Mouse (Mus musculus): Measurements from ENCODE around the gene Gm10644. TPM values are rescaled to one million over a fixed set of nuclear protein-coding genes. Genes with fewer than 3 reads are reported as not detected.

The Gm10644 gene
- 1.1 and 1.5 TPM in 2 replicates for polyA plus RNA-seq (2016; fragmentation: Nextera tagmentation; extraction: Ambion mirVana)

- peak within 1 kb of the TSS; percentile 84 for H3K4me3 ChIP-seq
- peaks cover 24% of the 10 kb centered on the region for H3K4me1 ChIP-seq (replicated peaks)
- H3K27me3 ChIP-seq (ENCODE audit: insufficient read depth, poor library complexity, severe bottlenecking) = no peaks in the 10 kb centered on the region
- peak; percentile 100 for DNase-seq (ENCODE audit: low spot score)
- H3K9me3 ChIP-seq = no peaks in the 10 kb centered on the region
- WGBS = under 1% methylated on average over 75 of the region's 75 CpGs
- peak within 1 kb of the TSS; percentile 86 for H3K27ac ChIP-seq
- peaks cover 13% of the 10 kb centered on the region; the same call in 1 of the 2 replicates for H3K36me3 ChIP-seq
Observed at GRCm38 (mm10) chr8:83955106-83955957, at the start of gene Gm10644, which contains the start of gene Asf1b. Gene Gm10644 (minus strand): TSS chr8:83955205. Gene Asf1b (plus strand): TSS chr8:83955507.

DNA sequence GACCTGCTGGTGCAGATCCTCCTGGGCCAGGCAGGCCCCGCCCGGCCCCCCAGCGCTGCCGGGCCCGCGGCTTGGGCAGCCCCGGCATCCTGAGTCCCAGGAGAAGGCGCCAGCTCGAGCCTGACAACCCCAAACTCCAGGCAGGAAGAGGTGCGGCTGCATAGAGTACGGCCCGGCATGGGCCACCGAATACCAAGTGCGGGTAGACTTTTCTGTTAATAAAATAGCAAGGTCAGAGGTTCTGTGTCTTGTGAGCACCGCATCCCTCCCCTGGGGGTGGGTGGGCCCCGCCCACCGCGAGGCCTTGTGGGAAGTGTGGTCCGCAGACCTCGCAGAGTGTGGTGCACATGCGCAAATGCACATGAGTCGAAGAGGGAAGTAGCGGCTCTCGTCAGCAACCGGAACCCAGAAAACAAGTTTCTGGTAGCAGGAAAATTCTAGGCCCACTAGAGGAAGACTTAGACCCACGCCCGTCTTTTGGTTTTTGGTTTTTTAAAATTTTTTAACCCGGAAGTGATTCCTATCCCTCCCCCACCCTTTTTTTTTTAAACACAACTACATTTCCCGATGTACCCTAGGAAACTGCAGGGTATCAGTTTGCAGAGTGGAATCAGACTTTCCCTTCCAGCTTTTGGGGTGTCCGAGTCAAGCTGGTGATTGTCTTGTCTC is 49.7 kb upstream of the Gm10644 start:
- 1% methylated on average over 30 of the region's 30 CpGs for WGBS
- Histone ChIP-seq H3K27ac (peak overlapping the region; percentile 87), H3K9me3 (no peaks in the 10 kb centered on the region), H3K27me3 (ENCODE audit: insufficient read depth, poor library complexity, severe bottlenecking) (peaks cover 45% of the 10 kb centered on the region), H3K4me3 (peak overlapping the region; percentile 64), H3K36me3 (peaks cover 33% of the 10 kb centered on the region), H3K4me1 (replicated peaks) (peaks cover 36% of the 10 kb centered on the region)
- DNase-seq (ENCODE audit: low spot score) = peak; percentile 92

GRCm38 (mm10) chr8:84003612-84004246 is 48.7 kb upstream of the Gm10644 start:
- H3K4me1 ChIP-seq (replicated peaks) = peaks cover 44% of the 10 kb centered on the region
- 76% methylated on average over 6 of the region's 6 CpGs for WGBS
- no peak for DNase-seq (ENCODE audit: low spot score)
- no peaks in the 10 kb centered on the region for H3K9me3 ChIP-seq
- H3K27me3 ChIP-seq (ENCODE audit: insufficient read depth, poor library complexity, severe bottlenecking) = peaks cover 51% of the 10 kb centered on the region
- H3K27ac ChIP-seq = no peak overlapping the region
- peak overlapping the region; percentile 64 for H3K4me3 ChIP-seq
- peaks cover 42% of the 10 kb centered on the region for H3K36me3 ChIP-seq

DNA sequence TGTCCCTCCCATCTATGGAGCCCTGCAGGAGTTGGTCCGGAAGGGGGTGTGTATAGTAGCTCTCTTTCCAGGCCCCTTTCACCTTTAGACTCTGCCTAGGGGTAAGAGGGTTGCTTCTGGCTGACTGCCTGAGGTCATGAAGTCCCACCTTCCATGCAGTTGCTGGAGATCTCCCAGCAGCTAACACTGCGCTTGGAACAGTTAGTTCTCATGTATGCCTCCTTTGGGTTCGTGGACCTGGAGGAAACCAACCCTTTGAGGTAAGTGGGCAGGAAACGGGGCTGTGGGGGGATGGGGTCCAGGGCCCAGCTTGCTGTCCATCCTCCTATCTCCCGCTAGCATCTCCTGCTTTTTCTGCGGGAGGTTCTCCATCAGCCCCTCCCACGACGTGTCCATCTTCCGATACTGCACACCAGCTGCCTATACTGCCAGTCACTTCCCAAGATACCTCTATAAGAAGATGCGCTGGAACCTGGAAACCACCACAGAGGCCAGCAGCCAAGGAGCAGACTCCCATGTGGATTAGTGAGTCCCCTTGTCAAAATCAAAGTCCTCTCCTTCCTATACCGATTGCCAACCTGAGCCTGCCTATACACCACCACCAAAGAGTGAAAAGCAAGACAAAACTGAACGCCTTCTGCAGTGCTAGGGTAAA is 48.1 kb upstream of the Gm10644 start:
- Histone ChIP-seq H3K9me3 (no peaks in the 10 kb centered on the region), H3K4me3 (no peak overlapping the region; the same call in 1 of the 2 replicates), H3K4me1 (replicated peaks) (peaks cover 46% of the 10 kb centered on the region), H3K27me3 (ENCODE audit: insufficient read depth, poor library complexity, severe bottlenecking) (peaks cover 51% of the 10 kb centered on the region), H3K27ac (no peak overlapping the region), H3K36me3 (peaks cover 42% of the 10 kb centered on the region)
- WGBS = 60% methylated on average over 12 of the region's 12 CpGs
- no peak for DNase-seq (ENCODE audit: low spot score)

DNA sequence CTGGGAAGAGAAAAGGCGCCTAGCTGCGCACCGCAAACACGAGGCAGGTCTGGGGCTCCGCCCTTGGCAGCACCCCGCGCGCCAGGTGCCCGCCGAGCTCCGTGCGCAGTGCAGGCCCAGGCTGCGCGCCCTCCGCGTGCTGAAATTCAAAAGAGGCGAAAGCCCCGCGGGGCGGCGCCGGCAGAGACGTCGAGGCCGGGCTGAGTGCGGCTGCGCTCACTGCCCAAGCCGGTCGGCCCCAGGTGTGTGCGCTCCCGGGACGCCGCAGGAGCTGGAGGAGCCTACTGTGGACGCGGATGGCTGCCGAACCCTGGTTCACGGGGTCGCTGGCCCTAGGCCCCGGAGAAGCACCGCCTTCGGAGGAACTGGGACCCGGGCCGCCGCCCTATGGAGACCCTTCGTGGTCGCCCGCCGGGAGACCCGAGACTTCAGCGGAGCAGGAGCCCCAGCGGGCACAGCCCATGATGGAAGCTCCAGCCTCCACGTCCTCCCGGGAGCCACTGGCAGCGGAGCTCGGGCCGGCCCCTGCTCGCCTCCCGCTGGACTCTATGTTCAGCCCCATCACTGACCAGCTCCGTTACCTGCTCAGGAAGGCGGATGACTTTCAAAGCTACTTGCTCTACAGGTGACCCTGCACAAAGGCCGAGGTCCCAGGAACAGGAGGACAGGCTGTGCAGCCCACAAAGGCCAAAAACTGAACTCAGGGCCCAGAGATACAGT is 46.4 kb upstream of the Gm10644 start, which contains the start of gene 1700067K01Rik:
Gene 1700067K01Rik, plus strand, starts transcription at position 222 of the 720 bp plus-strand sequence.
- peaks cover 51% of the 10 kb centered on the region for H3K27me3 ChIP-seq (ENCODE audit: insufficient read depth, poor library complexity, severe bottlenecking)
- peaks cover 49% of the 10 kb centered on the region for H3K4me1 ChIP-seq (replicated peaks)
- peak within 1 kb of the TSS; percentile 39 for H3K4me3 ChIP-seq
- 16% methylated on average over 61 of the region's 61 CpGs for WGBS
- no peaks in the 10 kb centered on the region for H3K9me3 ChIP-seq
- DNase-seq (ENCODE audit: low spot score) = no peak
- peaks cover 42% of the 10 kb centered on the region for H3K36me3 ChIP-seq
- 0 out of 2 replicates have a peak within 1 kb of the TSS, but pooled peaks have one; percentile 9 for H3K27ac ChIP-seq

DNA sequence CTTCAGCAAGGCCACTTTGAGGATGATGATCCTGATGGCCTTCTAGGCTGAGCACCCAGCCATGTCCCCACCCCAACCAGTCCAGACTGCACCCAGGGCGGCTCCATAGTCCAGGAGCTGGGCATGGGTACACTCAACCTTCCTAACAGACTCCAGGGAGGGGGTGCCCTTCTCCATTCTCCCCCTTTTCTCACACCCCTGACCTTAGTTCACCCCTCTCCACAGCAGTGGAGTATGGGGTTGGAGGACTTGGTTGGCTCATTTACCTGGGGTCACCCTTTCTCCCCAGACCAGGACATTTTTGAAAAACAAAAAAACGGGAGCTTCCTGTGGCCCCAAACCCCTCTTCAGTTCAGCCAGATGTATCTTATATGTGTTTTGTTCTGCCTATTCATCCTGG is 44.8 kb upstream of the Gm10644 start:
- H3K4me1 ChIP-seq (replicated peaks) = peaks cover 55% of the 10 kb centered on the region
- H3K36me3 ChIP-seq = peaks cover 49% of the 10 kb centered on the region
- H3K27me3 ChIP-seq (ENCODE audit: insufficient read depth, poor library complexity, severe bottlenecking) = peaks cover 58% of the 10 kb centered on the region
- 89% methylated on average over 2 of the region's 2 CpGs for WGBS
- no peak overlapping the region for H3K27ac ChIP-seq
- no peak for DNase-seq (ENCODE audit: low spot score)
- H3K4me3 ChIP-seq = peak overlapping the region; percentile 86
- H3K9me3 ChIP-seq = no peaks in the 10 kb centered on the region

DNA sequence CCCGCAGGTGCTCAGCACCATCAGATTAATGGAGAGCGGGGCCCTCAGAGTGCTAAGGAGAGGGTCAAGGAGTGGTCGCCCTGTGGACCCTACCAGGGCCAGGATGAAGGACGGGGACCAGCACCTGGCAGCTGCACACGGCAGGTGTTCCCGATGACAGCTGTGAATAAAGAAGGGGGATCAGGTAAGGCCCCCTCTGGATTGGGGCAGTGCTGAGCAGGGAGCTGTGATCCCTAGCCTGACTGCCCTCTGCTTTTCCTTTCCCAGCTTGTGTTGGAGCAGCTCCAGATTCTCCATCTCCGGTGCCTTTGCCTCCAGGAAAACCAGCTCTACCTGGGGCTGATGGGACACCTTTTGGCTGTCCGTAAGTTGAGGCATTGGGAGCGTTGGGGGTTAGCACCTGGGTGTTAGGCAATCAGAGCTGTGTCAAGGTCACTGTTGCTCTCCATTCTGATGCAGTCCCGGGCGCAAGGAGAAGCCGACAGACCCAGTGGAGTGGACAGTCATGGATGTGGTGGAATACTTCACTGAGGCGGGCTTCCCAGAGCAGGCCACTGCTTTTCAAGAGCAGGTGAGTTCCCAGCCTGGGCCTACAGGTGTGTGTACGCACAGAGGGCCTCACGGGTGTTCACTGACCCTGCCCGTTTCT is 44.2 kb upstream of the Gm10644 start:
- Histone ChIP-seq H3K27ac (0 out of 2 replicates have a peak overlapping the region, but pooled peaks have one; percentile 87), H3K36me3 (peaks cover 56% of the 10 kb centered on the region), H3K27me3 (ENCODE audit: insufficient read depth, poor library complexity, severe bottlenecking) (peaks cover 63% of the 10 kb centered on the region), H3K9me3 (no peaks in the 10 kb centered on the region), H3K4me3 (peak overlapping the region; percentile 86), H3K4me1 (replicated peaks) (peaks cover 50% of the 10 kb centered on the region)
- 70% methylated on average over 16 of the region's 16 CpGs for WGBS
- DNase-seq (ENCODE audit: low spot score) = no peak

- peak; percentile 72 for DNase-seq (ENCODE audit: low spot score)
- Histone ChIP-seq H3K9me3 (no peaks in the 10 kb centered on the region), H3K27me3 (ENCODE audit: insufficient read depth, poor library complexity, severe bottlenecking) (peaks cover 58% of the 10 kb centered on the region), H3K4me1 (replicated peaks) (peaks cover 47% of the 10 kb centered on the region), H3K27ac (peak overlapping the region; percentile 87), H3K36me3 (peaks cover 63% of the 10 kb centered on the region), H3K4me3 (peak overlapping the region; percentile 86)
- 4% methylated on average over 80 of the region's 92 CpGs for WGBS
Observed at GRCm38 (mm10) chr8:83998231-83999056, 43.4 kb upstream of the Gm10644 start.

GRCm38 (mm10) chr8:83997511-83998141 is 42.6 kb upstream of the Gm10644 start, which contains the start of gene Samd1:
Gene Samd1 (plus strand): TSS chr8:83997672.
- peaks cover 66% of the 10 kb centered on the region for H3K36me3 ChIP-seq

More at GRCm38 (mm10) chr8:83997511-83998141, 42.6 kb upstream of the Gm10644 start, which contains the start of gene Samd1:
- H3K27me3 ChIP-seq (ENCODE audit: insufficient read depth, poor library complexity, severe bottlenecking) = peaks cover 50% of the 10 kb centered on the region
- peak within 1 kb of the TSS; percentile 86 for H3K4me3 ChIP-seq
- 6% methylated on average over 111 of the region's 112 CpGs for WGBS
- no peaks in the 10 kb centered on the region for H3K9me3 ChIP-seq
- H3K4me1 ChIP-seq (replicated peaks) = peaks cover 40% of the 10 kb centered on the region
- DNase-seq (ENCODE audit: low spot score) = peak; percentile 66
- H3K27ac ChIP-seq = peak within 1 kb of the TSS; percentile 95

All from hindbrain, embryonic 10.5 days (tissue).